Mouse (Mus musculus) naive thymus-derived CD4-positive, alpha-beta T cell, adult 2 months (primary cell): Measurements from ENCODE around the gene Stradb.
"Not testable (repeated sequence)": the region's sequence is repeated elsewhere in the genome, so short reads cannot be mapped to it uniquely, and the experiment has no call there.

Experiments used
- DNase-seq: peaks from one replicate; pipeline ENCODE4 v3.0.0-alpha.2; 2011; ENCODE audit warnings: low read depth

The Stradb gene

GRCm38 (mm10) chr1:58973366-58974221, at the start of gene Stradb, which contains the start of gene Trak2:
Gene Stradb, plus strand, starts transcription at chr1:58973522.
Gene Trak2, minus strand, starts transcription at chr1:58973430.
- DNase-seq, result peak; percentile 97

DNA sequence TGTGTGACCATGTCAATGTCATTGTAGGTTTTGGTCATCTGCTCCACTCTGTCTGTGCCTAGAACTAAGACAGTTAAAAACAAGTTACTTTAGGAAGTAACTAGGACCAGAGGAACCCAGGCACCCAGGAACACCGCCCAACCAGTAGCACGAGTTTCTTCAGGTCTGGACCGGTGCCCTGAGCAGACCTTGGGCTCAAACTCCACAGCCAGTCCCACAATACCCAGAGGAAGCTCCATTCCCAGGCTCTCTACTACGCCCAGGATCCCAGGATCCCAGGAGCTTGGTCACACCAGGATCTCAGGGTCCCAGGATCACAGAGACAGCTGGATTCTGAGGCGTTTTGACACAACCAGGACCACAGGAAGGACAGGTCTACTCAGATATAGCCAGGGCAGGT, 46.7 kb upstream of the Stradb start:
- no peak for DNase-seq

- no peak for DNase-seq
Observed at GRCm38 (mm10) chr1:58936746-58937605, 36.3 kb upstream of the Stradb start.

- no peak for DNase-seq
Observed at GRCm38 (mm10) chr1:58937606-58938099, 35.7 kb upstream of the Stradb start.

- DNase-seq, result no peak
Observed at GRCm38 (mm10) chr1:58945523-58945922, 27.8 kb upstream of the Stradb start.

- DNase-seq, result no peak
Observed at GRCm38 (mm10) chr1:58945960-58946670, 27.2 kb upstream of the Stradb start.

DNA sequence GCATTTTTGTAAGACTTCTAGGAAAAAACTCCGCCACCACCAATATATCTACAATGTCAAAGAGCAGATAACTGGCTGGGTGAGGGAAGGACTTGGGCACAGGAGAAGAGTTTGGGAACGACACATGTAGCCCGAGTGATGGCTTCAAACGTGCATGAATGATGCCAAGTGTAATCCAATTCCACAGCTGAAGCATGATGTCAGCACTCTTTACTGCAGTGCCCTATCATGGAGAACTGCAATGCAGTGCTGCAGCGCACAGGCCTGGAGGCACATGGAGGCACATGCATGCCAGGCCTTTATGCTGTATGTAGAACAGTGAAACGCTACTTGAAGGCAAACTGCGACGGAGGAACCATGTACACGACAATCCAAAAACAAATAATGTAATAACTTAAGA, 26.6 kb upstream of the Stradb start:
- DNase-seq, result no peak

DNA sequence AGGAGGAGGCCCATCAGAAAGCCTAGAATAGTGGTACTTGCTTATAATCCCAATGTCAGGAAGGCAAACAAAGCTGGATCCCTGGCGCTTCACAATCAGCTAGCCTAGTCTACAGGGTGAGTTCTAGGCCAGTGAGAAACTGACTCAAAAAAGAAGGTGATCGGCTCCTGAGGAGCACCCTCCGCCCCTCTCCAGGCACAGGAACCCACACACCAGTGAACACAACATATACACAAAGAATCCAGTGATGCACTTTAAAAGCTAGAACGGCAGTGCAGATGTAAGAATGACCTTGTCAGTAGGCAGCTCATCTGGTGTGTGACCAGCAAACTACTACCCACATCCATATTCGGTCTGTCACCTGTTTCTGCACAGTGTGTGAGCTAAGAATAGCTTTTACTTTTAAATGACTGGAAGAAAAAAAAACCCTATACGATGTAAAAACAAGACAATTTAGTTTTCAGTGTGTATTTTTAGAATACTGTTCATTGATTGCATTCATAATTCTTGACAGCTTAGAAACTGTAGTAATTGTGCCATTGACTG, 23.7 kb upstream of the Stradb start:
- no peak for DNase-seq

GRCm38 (mm10) chr1:58950899-58951648, 22.2 kb upstream of the Stradb start:
- no peak for DNase-seq

DNA sequence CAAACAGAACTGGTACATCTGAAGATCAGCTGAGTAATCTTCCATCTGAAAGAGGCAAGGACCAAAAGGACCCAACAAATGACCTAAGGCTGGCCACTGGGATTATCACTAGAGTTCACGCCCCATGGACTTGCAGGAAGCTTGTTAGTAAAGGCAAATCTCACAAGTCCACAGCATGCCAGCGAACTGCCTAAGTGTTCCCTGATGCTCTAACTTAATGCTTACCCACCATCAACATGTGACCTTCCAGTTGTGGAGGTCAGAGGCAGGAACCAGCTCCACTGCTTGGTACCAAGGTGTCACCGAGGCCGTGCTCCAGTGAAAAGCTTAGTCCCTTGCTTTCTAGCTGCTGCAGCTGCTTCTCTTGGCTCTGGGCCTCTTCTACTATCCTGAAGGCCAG, 21.5 kb upstream of the Stradb start:
- DNase-seq, result no peak

DNA sequence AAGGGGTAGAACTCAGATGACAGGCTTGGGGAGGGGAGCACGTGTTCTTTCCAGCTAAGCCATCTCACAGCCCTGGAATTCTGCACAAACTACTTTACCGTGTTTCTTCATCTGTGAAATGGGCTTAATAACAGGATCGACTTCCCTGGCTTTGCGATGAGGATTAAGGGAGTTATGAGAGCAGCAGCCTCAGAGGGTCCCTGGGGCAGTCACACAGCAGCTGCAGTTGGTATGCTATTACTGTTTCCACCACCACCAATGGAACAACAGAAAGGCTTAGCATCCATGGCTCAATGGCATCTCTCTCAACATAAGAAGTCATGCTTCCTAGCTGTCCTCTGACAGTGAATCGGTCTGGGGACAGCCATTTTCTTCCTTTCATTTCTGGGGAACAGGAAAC, 20.8 kb upstream of the Stradb start:
- DNase-seq, result no peak

DNA sequence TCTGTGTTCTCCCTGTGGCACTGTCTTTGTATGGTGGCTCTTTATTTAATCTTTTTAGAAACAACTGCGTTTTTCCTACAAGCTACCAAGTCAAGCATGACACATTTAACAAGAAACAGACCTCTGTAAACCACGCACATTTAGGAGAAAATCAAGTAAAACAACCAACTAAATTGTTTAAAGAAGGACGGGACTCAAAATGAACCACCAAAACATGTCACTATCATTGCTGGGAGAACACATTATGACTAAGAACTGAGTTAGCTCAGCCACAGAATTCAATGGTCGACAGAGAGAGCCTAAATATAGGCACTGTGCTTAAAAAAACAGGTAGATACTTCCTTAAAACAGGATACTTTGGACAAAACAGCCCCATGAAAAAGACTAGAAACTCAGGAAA, 20.3 kb upstream of the Stradb start:
- no peak for DNase-seq

GRCm38 (mm10) chr1:58953686-58954434, 19.5 kb upstream of the Stradb start:
- DNase-seq, result peak; percentile 45

DNA sequence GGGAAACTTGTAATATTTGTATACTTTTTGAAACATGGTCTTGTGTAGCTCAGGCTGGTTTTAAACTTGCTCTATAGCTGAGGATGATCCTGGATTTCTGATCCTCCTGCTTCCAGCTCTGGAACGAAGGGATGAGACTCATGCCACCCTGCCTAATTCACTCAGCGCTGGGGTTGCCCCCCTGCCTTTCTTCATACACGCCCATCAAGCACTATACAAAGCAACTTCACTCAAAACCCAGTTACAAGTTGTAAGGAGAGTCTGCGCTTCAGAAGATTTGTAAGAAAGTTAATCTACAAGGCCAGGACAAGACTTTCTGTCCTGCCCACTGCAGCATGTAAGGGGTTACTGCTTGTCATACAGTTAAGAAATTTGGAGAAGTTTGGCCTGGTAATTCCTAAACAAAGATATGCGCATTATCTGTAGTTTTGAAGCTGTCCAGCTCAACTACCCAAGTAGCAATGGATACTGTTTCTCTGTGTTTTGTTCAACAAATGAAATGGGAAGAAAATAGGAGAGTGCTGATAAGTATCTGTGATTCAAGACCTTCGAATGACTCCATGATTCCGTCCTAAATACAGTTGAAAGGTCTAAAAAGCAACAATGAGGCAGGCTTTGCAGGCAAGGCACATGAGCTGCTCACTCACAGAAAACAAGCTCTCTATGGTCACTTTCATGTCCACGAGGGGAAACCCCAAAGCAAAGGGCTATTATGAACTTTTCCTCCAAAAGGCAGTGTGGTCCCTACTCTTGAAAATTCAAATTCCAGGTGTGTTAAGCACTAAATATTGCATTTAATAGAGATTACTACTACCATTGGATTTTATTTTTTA, 18.5 kb upstream of the Stradb start:
- no peak for DNase-seq

- peak; percentile 65 for DNase-seq
Observed at GRCm38 (mm10) chr1:58955716-58956115, 17.6 kb upstream of the Stradb start.

DNA sequence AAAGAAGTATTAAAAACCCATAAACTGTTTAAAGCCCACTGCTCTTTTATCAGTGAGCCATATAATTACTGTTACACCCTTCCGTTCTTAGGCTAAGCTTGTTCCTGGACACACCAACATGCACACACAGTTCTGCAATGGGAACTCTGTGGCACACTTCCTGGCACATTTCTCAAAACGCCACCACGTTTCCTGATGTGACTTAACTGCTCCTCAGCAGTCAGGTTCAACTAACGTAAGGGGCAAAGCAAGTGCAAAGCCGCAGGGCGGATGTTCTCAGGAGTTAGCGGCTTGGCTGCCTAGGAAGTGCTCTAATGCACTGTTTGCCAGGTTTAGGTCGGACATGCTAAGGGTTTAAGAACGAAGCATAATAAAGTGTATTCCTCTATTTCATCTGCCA, 17.1 kb upstream of the Stradb start:
- peak; percentile 79 for DNase-seq

GRCm38 (mm10) chr1:58957931-58958330, 15.4 kb upstream of the Stradb start:
- DNase-seq, result no peak

GRCm38 (mm10) chr1:58958789-58959526, 14.4 kb upstream of the Stradb start:
- not testable (repeated sequence) for DNase-seq

- DNase-seq, result no peak
Observed at GRCm38 (mm10) chr1:58959682-58960081, 13.6 kb upstream of the Stradb start.
